15 mouse cellular contexts compared by ENCODE assay signal in the genomic region with DNA sequence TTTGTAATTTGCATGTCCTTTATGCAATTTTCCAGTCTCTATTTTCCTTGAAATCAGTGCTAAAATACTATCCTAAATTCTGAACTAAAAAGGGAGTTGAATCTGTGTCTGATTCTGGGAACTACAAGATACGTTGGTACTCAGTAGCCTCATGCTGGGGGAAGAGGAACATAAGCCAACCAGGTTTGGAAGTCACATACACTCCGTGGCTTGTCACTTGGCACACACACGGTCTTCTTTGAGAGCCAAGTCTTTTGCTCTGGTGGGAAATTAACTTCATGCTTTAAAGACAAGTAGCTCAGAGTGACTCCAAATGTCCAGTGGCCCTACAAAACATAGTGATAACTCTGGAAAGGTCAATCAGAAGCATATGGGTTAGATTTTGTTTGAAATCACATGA.
"Had no signal": no experiment of that assay in that cellular context is flagged by ENCODE, and none has a peak within 500 bp of the region (broad histone marks: within the 10 kb centered on the region; RNA-seq: fewer than 3 reads in every experiment).

No protein-coding gene starts in this region.

- DNase-seq: heart, postnatal 14 days; heart, postnatal 36 days; heart, postnatal 4 days; kidney, adult 11 months; kidney, adult 18-20 months; kidney, adult 2 months; kidney, adult 8-10 months; kidney, adult 9 months; kidney, postnatal 10 days; kidney, postnatal 14 days; kidney, postnatal 25 days; kidney, postnatal 36 days; kidney, postnatal 4 days; layer of hippocampus, adult 9-11 months; layer of hippocampus, postnatal 36 days had no signal
